Mouse (Mus musculus) heart, adult 2 months (tissue): ENCODE results near the gene Pklr. TPM values are rescaled to one million over a fixed set of nuclear protein-coding genes. Genes with fewer than 3 reads are reported as not detected.

Source experiments
- DNase-seq, 2 experiments: peaks; one replicate each; pipeline ENCODE4 v3.0.0; 2021
- H3K27ac ChIP-seq: fragments of 200-600 bp; 2 replicates; pipeline ENCODE4 v1.8.1; 2022
- H3K27me3 ChIP-seq: fragments of 200-500 bp; 2 replicates; pipeline ENCODE4 v1.6.1; 2012; ENCODE audit warnings: mild to moderate bottlenecking, low read length, inconsistent platforms, mixed read lengths; ENCODE audit not compliant: control insufficient read depth, insufficient read depth
- H3K36me3 ChIP-seq: fragments of 200-500 bp; 2 replicates; pipeline ENCODE4 v1.6.1; 2012; ENCODE audit warnings: low read length, inconsistent platforms; ENCODE audit not compliant: control insufficient read depth, insufficient read depth
- H3K4me1 ChIP-seq: fragments of 200-500 bp; 2 replicates; pipeline ENCODE4 v1.6.1; 2011; ENCODE audit warnings: low read length; ENCODE audit not compliant: control insufficient read depth, insufficient read depth
- H3K4me3 ChIP-seq: fragments of 200-600 bp; 2 replicates; pipeline ENCODE4 v1.8.1; 2022
- H3K79me2 ChIP-seq: fragments of 200-500 bp; replicated peaks from 2 replicates; pipeline ENCODE4 v1.6.1; 2012; ENCODE audit warnings: mild to moderate bottlenecking, inconsistent platforms, low read length, moderate library complexity, mixed read lengths; ENCODE audit not compliant: control insufficient read depth, insufficient read depth
- H3K9ac ChIP-seq: fragments of 200-500 bp; 2 replicates; pipeline ENCODE4 v1.6.1; 2012; ENCODE audit warnings: low read depth, mild to moderate bottlenecking, control low read depth, inconsistent platforms, low read length, mixed read lengths
- CTCF ChIP-seq: fragments of 200-600 bp; IDR thresholded peaks from 2 replicates; pipeline ENCODE4 v1.8.1; 2022; ENCODE audit warnings: antibody characterized with exemption, mild to moderate bottlenecking, moderate library complexity
- EP300 ChIP-seq: fragments of 200-500 bp; IDR thresholded peaks from 2 replicates; pipeline ENCODE4 v1.6.1; 2011; ENCODE audit warnings: low read depth, low read length, control low read depth; ENCODE audit not compliant: insufficient read depth
- POLR2A ChIP-seq: fragments of 200-500 bp; IDR thresholded peaks from 2 replicates; pipeline ENCODE4 v1.6.1; 2011; ENCODE audit warnings: mild to moderate bottlenecking, low read depth, low read length, control low read depth; ENCODE audit not compliant: insufficient read depth
- WGBS: fragments of 180-500 bp; shearing (Covaris S2); methylation state at CpG from one replicate; pipeline ENCODE4 v1.1.7; 2018; 5-methylcytosine and 5-hydroxymethylcytosine counted together
- intact Hi-C: fragments of 180-260 bp; cut with DNase I; formaldehyde crosslinking; loops from one replicate; pipeline ENCODE4 v1.15.1; 2025
- long read RNA-seq: library from polyadenylated mRNA; stranded (forward); transcript quantifications from one replicate; pipeline ENCODE4 v2.0.0, GENCODE M21; 2021
- polyA plus RNA-seq: library from polyadenylated mRNA; depleted of rRNA; stranded (reverse); fragments of >200 nt; gene quantifications from 2 replicates; pipeline ENCODE4 v1.2.3, GENCODE M21; 2012; rRNA removed
- total RNA-seq, 2 experiments: library from RNA; stranded (reverse); gene quantifications; 2 replicates each; pipeline ENCODE4 v1.2.3; 2021

The Pklr gene
- total RNA-seq (not detected), polyA plus RNA-seq (0.06 TPM in 1 of 2 replicates, not detected in the other)
- long read RNA-seq: 0 reads

DNA sequence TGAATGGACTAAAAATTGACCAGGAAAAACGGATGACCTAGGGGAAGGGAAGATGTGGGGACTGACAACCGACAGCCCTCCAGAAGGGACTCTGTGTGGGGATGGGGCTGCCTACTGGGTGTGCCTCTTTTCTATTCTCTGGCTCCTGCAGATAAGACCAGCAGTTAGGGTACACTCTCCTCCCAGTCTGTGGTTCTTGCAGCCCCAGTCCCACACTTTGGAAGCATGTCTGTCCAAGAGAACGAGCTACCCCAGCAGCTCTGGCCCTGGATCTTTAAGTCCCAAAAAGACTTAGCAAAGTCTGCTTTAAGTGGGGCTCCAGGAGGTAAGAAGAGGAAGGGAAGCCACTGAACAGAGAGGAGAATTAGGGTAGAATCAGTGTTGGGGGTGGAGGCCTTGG, at the start of gene Pklr:
TSS of gene Pklr (plus strand) at position 185 of the 400 bp plus-strand sequence.
- H3K27me3 ChIP-seq: no peaks in the 10 kb centered on the region
- H3K27ac ChIP-seq: no peak within 1 kb of the TSS
- H3K79me2 ChIP-seq: no peaks in the 10 kb centered on the region
- H3K4me1 ChIP-seq: no peaks in the 10 kb centered on the region
- TF ChIP-seq EP300: no peak
- no peak for TF ChIP-seq CTCF
- no peak for TF ChIP-seq POLR2A
- no peaks in the 10 kb centered on the region for H3K36me3 ChIP-seq
- no peak within 1 kb of the TSS for H3K9ac ChIP-seq
- DNase-seq: no peak
- no peak within 1 kb of the TSS for H3K4me3 ChIP-seq
- WGBS: 42% methylated on average over 3 of the region's 3 CpGs
- intact Hi-C loops: no loop called here

DNA sequence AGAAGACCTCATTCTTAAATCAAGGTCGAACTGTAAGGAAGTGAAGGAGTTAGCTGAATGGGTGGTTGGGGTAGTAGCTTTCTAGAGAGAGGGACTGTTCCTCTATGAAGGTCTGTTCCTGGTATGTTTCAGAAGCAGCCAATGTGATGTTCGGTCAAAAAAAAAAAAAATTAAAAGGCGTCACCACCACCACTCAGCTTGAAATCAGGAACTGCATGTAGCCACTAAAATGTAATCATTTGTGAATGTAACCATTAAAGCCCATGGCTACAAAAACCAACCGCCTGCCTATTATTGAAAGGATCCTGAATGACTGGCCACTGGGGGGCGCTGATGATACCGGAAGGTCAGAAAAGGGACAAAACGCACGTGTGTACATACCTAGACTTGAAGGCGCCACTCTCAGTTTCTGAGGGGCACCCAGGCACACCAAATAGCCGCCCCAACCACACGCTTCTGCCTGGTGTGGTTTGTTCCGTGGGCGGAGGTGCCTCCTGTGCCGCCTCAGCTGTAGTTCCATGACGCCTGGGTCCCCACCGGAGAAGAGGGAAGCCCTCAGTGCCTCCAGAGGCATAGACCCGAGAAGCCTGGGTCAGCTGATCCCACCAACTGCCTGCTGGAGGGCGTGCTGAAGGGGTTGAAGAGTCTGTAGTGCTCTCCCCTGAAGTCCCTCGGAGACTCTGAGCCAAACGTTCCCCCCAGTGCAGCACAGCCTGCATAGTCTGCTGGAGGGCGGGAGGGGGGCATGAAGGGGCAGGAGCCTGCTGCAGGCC, 48.4 kb upstream of the Pklr start:
- DNase-seq: peak; percentile 65 to 77
- H3K36me3 ChIP-seq: no peaks in the 10 kb centered on the region

DNA sequence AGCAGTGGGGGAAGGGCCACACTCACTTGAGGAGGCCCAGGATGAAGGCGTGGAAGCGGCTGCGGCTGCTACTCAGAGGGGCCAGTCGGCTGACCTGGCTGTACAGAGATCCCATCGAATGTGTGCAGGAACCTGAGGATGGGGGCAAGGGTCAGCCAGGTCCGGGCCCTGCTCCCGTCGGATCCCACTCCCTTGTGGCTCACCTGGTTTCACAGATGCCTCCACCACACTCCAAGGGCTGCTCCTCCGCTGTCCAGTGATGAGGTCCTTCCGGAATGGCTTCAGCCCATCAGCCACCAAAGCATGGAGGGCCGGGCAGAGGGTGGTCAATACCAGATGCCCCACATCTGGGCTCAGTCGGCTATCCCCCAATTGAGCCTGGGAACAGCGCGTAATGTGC, 47.0 kb upstream of the Pklr start:
- 61% methylated on average over 14 of the region's 14 CpGs for WGBS

More for the DNA sequence above, 48.4 kb upstream of the Pklr start:
- Histone ChIP-seq H3K27ac (no peak overlapping the region), H3K79me2 (no peaks in the 10 kb centered on the region), H3K4me3 (no peak overlapping the region), H3K27me3 (no peaks in the 10 kb centered on the region), H3K4me1 (peaks cover 3% of the 10 kb centered on the region; the same call in 1 of the 2 replicates), H3K9ac (no peak overlapping the region)
- WGBS: 38% methylated on average over 21 of the region's 21 CpGs
- TF ChIP-seq POLR2A: no peak
- TF ChIP-seq CTCF: peak; percentile 82
- TF ChIP-seq EP300: no peak
- intact Hi-C loops: loop anchor here (2.0 kb wide), 1 partner anchor 71 kb away; no protein-coding TSS in a partner anchor

DNA sequence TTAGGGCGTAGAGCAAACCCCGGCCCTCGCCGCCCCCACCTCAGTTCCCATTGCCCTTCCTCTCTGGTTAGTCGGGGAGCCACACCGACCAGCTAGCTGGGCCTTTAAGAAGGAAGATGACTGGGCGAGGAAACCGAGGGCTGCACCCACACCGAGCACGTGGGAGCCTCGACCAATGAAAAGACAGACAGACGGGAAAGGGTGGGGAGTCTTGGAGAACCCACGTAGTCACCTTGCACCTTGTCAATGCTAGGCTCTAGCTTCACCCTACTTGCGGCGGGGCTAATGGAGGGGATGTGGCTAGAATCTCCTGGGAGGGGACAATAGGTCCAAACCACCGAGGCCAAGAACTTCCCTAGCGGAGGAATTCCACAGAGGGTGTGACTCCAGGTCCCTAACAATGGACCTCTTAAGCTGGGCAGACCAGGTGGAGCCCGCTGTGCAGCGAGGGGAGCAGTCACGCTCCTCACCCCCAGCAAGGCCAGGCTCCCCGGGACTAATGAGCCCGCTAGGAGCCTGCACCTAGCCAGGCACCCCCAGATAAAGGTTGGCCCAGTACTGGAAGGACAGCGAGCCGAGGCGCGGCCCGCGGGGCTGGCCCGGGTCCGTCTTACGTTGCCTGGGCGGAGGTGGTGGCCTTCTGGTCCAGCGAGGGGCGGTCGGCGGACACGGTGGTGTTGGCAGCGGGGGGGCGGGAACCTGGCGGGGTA, 45.9 kb upstream of the Pklr start:
- WGBS: under 1% methylated on average over 39 of the region's 40 CpGs

More for the DNA sequence above, 47.0 kb upstream of the Pklr start:
- Histone ChIP-seq H3K36me3 (no peaks in the 10 kb centered on the region), H3K27me3 (no peaks in the 10 kb centered on the region), H3K79me2 (no peaks in the 10 kb centered on the region), H3K27ac (peak overlapping the region; percentile 94; the same call in 1 of the 2 replicates), H3K4me1 (peaks cover 3% of the 10 kb centered on the region), H3K9ac (peak overlapping the region; percentile 60), H3K4me3 (peak overlapping the region; percentile 83)
- intact Hi-C loops: no loop called here
- no peak for TF ChIP-seq POLR2A
- no peak for TF ChIP-seq EP300
- TF ChIP-seq CTCF: no peak
- DNase-seq: peak in 1 of 2 experiments; percentile 28

DNA sequence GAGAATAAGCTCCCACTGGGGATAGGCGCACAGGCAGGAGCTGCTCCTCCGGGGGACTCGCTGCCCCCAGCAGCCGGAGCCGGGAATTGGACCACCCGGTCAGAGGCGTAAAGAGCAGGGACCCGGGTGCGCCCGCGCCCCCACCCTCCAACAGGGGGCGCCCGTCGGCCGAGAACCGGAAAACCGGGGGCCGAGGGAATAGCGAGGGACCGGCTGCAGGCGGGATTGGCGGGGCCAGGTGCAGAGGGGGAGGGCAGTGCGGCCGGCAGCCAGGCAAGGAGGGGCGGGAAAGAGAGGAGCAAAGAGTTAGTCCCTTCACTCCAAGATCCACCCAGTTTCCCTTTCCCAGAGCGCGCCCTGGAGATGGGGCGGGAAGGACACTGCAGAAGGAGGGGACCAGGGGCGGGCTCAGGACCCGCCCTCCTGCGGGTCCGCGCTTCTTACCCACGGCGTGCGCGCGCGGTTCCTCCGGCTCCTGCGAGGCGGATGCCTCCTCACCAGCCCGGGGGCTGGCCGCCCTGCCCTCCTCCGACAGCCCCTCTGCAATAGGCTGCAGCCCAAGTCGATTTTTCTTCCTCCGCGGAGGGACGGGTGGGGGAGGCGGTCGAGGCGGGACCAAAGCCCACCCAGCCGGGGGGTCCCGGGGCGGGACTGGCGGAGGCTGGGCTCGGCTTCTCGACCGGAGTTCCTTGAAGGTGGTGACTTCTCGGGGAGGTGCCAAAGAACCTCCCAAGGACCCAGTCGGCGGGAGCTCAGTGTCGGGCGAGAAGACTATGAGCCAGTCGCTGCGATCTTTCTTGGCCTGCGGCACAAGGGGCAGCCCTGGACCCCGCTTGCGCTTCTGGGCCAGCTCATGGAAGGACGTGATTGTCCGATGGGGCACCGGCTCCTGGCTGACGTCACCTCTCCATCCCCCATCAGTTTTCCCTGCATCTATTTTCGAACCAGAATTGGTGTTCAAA, 45.0 kb upstream of the Pklr start:
- no peaks in the 10 kb centered on the region for H3K27me3 ChIP-seq
- peak overlapping the region; percentile 94 for H3K27ac ChIP-seq
- H3K36me3 ChIP-seq: no peaks in the 10 kb centered on the region
- WGBS: 1% methylated on average over 67 of the region's 74 CpGs
- intact Hi-C loops: loop anchor here (2.0 kb wide), 1 partner anchor 124 kb away; the partner anchor contains the start of gene Thbs3
- peak; percentile 89 to 92 for DNase-seq
- peak overlapping the region; percentile 79 for H3K9ac ChIP-seq
- H3K4me3 ChIP-seq: peak overlapping the region; percentile 83
- H3K4me1 ChIP-seq: peaks cover 3% of the 10 kb centered on the region
- TF ChIP-seq EP300 (no peak), CTCF (peak; percentile 96)
- no peaks in the 10 kb centered on the region for H3K79me2 ChIP-seq

More for the DNA sequence above, 45.9 kb upstream of the Pklr start:
- peaks cover 3% of the 10 kb centered on the region for H3K4me1 ChIP-seq
- no peaks in the 10 kb centered on the region for H3K27me3 ChIP-seq
- peak; percentile 88 to 93 for DNase-seq
- peak overlapping the region; percentile 79 for H3K9ac ChIP-seq
- no peaks in the 10 kb centered on the region for H3K36me3 ChIP-seq
- TF ChIP-seq CTCF: no peak
- TF ChIP-seq EP300: peak; percentile 37; the same call in 1 of the 2 replicates
- TF ChIP-seq POLR2A: no peak; the same call in none of the 2 replicates
- peak overlapping the region; percentile 94 for H3K27ac ChIP-seq
- H3K4me3 ChIP-seq: peak overlapping the region; percentile 83
- intact Hi-C loops: loop anchor here (2.0 kb wide), 1 partner anchor 125 kb away; the partner anchor contains the start of gene Thbs3
- H3K79me2 ChIP-seq: no peaks in the 10 kb centered on the region
